Mouse (Mus musculus): ENCODE data around the gene Arsa.

DNA sequence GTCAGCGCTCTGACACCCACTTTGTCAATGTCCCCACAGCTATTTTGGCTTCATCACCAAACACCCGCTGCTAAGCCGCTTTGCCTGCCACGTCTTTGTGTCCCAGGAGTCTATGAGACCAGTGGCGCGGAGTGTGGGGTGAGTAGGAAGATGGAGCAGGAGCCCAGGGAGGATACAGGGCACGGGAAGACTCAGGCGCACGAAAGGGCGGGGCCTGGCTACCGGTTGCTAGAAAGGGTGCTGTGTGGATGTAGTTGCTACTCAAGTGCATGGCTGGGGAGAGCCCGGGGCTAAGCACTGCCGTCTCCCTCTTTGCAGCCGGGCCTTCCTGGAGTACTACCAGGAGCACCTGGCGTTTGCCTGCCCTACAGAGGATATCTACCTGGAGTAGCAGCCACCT lies 15.9 kb downstream of the Arsa start:
- TF ChIP-seq CTCF (IDR thresholded peaks at IDR 0.05; ENCODE audit: control insufficient read depth, insufficient read depth, insufficient replicate concordance, low read depth, low read length) (no peak), POLR2A (IDR thresholded peaks at IDR 0.05; ENCODE audit: control insufficient read depth, low read depth, low read length) (no peak)
